Mouse (Mus musculus) left cerebral cortex, postnatal 10 days (tissue): ENCODE results near the gene Arvcf. TPM values are rescaled to one million over a fixed set of nuclear protein-coding genes. Genes with fewer than 3 reads are reported as not detected.
A peak's percentile ranks its signal among the peaks of the same experiment; 100 is the strongest.

Experiments
- DNase-seq, 2 experiments: peaks; one replicate each; pipeline ENCODE4 v3.0.0; 2021 to 2022; ENCODE audit warnings: low spot score in 2 of 2, mixed read lengths in 1 of 2; ENCODE audit errors: extremely low spot score in 1 of 2
- intact Hi-C: fragments of 180-260 bp; cut with DNase I; formaldehyde crosslinking; loops from one replicate; pipeline ENCODE4 v1.15.1; 2025
- total RNA-seq, 2 experiments: library from RNA; stranded (reverse); gene quantifications; 2 replicates each; pipeline ENCODE4 v1.2.3; 2021

Gene Arvcf
- total RNA-seq = 10 to 100 TPM; 43.0 to 46.4 TPM

DNA sequence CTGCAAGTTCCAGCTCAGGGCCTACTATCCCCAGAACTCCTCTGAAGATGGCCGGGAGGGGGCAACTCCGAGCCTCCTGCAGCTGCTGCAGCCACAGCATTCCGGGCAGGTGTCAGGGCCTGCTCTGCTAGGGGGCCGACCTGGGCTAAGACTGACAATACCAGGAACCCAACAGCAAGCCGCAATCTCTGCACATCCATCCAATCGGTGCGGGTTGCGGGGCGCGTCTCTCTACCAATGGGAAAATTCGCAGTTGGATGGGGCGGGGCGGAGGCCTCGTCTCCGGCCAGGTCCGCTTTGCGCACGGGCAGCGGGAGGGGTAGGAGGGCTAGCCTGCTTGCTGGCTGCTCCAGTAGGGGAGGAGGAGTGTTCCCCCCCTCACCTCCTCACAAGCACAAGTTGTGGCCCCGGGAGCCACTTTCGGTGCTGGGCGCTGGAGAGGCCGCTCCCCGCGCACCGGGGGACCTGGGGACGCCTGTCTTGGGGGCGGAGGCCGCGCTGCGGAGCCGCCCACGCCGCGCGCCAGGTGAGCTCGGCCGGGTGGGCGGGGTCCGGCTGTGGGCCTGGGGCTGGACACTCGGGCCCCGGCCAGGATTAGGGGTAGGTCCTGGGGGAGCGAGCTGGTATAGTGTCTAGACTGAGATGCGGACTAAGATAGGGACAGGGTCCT lies at the start of gene Arvcf, which contains the start of gene Tango2:
Gene Arvcf, plus strand, starts transcription at position 252 of the 670 bp plus-strand sequence.
Gene Tango2, minus strand, starts transcription at position 173 of the 670 bp plus-strand sequence.
- intact Hi-C loops = loop anchor here (5.0 to 10.0 kb wide), 4 partner anchors 59 to 467 kb away; partner anchors contain the start of genes Cdc45 and Ufd1
- peak; percentile 93 to 95 for DNase-seq

DNA sequence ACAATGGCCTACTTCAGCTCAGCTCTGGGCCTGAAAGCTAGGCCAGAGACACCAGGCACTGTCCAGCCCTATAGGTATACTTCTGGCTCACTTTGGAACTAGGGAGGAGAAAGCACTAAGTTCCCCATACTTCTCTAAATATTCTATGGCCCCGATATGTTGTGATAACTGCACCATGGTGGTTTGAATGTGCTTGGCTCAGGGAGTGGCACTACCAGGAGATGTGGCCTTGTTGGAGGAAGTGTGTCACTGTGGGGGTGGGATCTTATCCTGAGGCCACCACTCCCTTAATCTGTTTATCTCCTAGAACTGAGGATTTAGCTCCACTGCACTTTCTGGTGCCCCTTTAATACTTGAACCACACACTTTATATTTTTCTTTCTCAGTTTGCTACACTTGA lies 39.8 kb upstream of the Arvcf start:
- intact Hi-C loops = no loop called here
- no peak for DNase-seq

DNA sequence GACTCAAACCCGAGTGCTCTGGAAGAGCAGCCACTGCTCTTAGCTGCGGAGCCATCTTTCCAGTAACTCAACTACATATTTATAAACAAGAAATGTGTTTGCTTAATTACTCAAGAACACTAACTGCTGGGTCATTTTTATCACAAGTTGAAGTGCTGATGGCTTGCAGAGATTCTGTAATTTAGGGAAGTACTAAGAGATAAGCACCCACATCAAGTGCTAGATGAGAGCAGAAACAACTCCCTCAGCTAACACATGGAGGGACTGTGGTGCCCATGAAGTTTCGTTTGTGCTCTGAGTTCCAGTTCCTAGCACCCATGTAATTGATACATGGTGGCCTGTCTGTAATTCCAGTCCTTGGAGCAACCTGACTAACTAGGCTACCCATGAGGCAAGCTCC lies 29.0 kb upstream of the Arvcf start:
- intact Hi-C loops = no loop called here
- DNase-seq = no peak

DNA sequence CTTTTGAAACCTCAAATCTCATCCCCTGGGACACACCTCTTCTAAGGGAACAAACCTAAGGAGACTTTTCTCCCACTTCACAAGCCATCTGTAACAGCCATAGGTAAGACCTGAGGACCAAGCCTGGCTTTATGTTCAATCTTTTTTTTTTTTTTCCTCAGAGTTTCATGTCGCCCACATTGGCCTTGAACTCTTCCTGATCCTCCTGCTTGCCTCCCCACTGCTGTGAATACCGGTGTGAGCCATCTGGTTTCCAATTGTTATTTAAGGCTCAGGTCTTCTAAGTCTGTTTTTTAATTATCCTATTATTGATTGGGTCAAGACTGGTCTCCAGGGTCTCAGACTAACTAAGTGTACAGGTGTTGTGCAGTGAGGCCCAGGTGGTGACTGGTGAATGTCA lies 26.5 kb upstream of the Arvcf start:
- no peak for DNase-seq
- intact Hi-C loops = no loop called here

DNA sequence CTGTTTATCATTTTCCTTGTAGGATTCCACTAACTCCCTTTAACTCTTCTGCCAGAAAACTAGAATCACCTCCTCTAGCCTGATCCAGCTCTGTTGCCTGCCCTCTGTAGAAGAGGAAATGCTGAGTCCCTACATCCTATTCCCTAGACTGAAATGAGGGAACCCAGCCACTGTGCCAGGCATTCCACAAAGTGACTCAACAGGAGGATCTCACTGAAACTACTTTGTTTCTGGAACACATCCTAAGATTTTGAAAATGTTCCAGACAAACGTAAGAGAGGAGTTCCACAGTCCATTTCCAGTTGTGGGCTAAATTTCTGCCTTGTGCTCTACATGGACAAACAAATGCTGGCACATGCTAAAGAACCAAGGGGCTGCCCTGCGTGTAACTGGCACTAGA lies 24.5 kb upstream of the Arvcf start:
- intact Hi-C loops = no loop called here
- no peak for DNase-seq

DNA sequence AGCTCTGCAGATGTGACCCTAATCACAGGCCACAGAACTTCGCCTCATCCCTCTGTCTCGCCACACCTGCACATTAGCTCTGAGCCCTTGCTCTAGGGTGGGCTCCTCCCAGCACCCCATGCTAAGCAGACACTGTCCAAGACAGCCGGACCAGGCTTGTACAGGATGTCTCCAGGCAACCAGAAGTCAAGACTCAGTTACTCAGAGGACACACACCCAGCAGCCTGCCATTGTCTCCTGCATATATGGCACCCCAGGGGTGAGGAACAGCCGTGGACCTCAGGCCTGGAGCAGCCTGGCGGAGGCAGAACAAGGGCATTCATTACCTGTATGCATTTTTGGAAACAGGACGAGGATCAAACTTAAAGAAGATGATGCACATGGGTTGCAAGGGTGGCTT lies 24.0 kb upstream of the Arvcf start:
- DNase-seq = no peak
- intact Hi-C loops = no loop called here

DNA sequence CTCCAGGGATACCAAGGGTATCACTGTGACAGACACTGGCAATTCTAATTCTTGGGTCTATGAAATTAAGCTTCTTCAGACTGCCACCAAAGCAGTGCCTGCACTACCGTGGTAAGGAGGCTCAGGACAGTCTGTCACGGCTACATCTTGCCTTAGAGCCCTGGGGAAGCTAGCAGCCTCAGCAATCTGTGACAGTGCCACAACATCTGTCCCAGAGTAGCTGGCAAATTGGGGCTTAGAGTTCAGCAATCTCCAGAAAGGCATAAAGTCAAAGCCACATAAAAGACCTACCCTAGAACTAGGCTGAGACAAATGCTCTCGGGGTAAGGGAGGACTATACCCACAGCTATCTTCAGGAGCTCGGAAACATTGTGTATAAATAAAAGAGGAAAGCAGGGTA lies 22.2 kb upstream of the Arvcf start:
- no peak for DNase-seq
- intact Hi-C loops = no loop called here

DNA sequence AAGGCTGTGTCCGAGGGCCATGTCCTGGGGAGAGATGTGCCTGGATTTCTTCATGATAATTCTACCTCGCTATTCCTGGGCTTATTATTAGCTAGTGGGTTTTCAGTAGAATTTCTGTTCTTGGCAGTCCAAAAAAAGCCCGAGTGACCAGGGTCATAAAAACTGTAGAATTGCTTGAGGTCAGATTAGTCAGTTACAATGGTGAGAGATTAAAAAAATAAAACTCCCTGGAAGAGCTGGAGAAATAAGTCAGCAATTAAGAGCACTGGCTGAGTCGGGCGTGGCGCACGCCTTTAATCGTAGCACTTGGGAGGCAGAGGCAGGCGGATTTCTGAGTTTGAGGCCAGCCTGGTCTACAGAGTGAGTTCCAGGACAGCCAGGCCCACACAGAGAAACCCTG lies 20.0 kb upstream of the Arvcf start:
- no peak for DNase-seq
- intact Hi-C loops = no loop called here

DNA sequence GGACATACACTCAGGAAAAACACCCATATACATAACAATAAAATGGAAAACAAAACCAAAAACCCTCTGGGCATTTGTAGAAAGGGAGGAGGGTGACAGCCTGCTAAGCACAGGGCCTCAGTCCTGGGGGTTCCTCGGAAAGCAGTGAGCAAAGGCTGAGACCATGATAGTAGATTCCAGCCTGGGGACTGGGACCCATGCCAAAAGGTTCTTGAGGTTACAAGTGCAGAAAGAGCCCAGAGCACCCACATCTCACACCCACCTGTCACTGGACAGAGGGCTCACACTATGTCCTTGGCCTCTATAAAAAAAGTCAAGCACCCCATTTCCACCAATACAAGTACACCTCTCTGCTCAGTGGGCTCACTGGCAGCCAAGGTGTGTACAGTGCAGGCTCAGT lies 19.5 kb upstream of the Arvcf start:
- no peak for DNase-seq
- intact Hi-C loops = no loop called here

DNA sequence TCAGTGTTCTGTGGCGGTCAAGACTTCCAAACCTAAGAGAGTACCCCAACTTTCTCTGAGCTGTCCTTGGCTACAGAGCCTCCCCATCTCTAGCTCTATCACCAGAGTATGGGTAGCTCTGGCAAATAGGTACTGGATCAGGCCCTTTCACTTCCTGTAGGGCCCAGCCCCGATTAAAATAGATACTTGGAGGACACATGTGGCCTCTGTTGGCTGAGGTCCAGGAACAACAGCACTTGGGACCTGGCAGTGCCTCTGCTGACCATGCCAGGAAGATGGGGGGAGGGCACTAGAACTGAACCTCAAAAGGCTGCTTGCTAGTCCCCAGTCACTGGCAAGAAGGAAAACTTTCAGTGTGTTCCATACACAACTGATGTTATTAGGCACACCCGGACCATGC lies 14.0 kb upstream of the Arvcf start:
- intact Hi-C loops = no loop called here
- no peak for DNase-seq

DNA sequence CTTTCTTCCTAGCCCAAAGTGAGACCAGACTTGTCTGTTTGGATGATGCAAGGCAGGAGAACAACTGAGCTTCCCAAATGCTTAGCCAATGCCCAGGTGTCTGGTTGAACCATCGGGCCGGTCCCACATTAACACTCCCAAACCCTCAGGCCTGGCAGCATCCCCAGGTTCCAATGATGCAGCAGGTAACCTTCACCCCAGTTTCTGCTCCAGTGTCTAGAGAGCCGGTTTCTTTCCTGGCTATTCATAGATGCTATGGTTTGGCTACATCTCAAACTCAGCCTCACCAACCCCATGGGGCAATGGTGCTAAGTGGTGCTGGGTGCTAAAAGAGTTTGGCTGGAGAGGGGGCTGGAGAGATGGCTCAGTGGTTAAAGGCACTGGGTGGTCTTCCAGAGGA lies 12.0 kb upstream of the Arvcf start:
- DNase-seq = no peak
- intact Hi-C loops = no loop called here

DNA sequence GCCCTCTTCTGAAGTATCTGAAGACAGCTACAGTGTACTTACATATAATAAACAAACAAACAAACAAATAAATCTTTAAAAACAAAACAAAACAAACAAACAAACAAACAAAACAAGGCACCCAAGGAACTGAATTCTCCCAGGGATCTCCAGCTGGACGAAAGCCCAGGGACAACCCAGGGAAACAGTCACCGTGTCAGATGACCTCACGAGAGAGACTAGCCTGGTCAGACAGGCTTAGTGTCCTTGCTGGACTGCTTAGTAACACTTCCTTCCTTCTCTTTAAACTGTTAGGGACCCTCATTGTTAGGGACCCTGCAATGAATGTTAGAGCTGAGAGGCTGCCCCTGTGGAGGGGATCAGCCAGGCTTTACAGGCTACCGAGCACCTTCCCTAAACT lies 10.7 kb upstream of the Arvcf start:
- intact Hi-C loops = no loop called here
- no peak for DNase-seq

DNA sequence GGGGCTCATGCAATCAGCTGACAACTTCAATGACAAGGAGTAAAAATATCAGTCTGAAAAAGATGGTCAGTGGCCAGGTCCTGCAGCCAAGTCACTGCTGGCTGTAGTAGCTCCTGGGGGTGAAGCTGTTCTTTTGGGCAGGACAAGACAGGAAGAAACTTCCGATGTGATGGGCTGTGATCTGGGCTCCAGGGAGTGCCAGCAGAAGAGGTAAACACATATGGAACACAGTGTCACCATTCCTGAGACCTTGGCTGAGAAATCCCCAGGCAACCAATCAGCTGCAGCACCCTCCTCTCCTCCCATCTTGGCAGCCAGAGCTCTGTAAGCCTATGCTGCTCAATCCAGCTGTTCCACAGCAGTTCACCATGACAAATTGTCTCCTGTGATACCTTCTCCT lies 8.1 kb upstream of the Arvcf start:
- DNase-seq = no peak
- intact Hi-C loops = loop anchor here (10.0 kb wide), 1 partner anchor 475 kb away; the partner anchor contains the start of genes Cdc45 and Ufd1

DNA sequence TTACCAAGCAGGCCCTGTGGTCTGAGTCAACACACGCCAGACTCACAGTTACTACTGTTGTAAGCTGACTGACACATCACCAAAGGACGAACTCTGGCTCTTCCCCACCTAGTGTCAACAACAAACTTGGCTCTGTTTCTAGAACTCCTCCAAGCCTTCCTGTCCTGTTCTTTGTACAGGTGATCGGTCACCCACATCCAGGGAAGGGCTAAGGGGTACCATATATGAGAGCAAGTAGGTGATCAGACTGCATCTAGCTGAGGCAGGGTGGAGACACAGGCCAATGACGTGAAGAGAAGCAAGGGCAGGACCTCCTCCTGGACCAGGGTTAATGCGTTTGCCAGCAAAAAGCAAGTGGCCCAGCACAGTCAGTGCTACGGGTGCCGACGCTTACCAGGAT lies 6.4 kb upstream of the Arvcf start:
- no peak for DNase-seq
- intact Hi-C loops = loop anchor here (10.0 kb wide), 1 partner anchor 473 kb away; the partner anchor contains the start of genes Cdc45 and Ufd1

DNA sequence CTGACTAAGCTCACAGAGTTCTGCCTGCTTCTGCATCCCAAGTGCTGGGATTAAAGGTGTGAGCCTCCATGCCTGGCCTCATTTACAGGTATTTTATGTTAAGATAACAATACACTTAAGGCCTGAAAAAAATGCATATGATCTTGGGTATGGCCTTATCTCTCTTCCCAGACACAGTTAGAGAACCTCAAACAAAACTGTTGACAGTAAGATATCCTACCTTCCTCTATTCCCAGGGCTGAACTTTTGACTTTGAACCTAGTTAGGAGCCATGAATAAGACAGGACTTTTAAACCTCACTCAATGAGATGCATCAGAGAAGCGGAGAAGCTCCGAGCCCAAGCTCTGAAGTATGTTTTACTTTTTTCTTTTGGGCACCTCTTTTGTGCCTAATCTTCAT lies 5.9 kb upstream of the Arvcf start:
- no peak for DNase-seq
- intact Hi-C loops = loop anchor here (10.0 kb wide), 1 partner anchor 473 kb away; the partner anchor contains the start of genes Cdc45 and Ufd1

DNA sequence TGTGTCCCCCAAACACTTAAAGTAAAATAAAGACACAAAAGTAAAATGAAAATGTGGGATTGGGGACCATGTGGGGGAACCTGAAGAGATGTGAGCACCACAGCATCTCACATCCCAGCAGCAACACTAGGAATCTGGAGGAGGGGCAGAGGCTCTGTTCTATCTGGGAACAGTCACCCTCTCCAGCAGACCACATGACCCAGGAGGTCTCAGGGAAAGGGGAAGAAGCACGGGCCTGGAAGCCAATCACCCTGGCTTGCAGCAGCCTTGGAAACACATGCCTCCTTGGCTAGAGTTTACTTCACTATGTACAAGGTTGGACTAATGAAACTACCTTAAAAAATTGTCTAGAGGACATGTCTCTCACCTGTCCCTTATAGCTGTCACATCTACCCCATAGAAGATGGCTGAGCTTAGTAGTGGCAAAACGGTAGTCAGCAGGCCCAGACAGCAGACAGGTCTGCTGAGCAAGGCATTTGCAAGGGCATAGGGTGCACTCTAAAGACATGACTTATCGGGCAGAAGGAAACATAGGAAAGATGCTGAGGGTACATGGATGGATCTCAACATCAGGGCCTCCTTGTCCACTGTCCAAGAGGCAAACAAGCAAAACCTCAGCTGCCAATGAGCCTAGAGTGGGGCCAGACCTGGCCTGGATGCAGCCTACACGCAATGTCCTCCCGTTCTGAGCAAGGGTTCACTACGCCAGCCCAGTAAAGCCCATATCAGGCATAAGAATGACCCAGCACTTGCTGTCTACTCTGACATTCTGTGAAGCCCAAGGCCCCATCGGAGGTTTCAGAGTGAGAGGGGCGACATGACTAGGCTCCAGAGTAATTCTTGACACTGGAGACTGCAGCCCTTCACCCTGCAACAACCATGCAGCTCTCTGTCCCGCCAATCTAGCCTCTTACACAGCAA lies 5.1 kb upstream of the Arvcf start:
- DNase-seq = no peak
- intact Hi-C loops = loop anchor here (10.0 kb wide), 1 partner anchor 472 kb away; the partner anchor contains the start of genes Cdc45 and Ufd1

DNA sequence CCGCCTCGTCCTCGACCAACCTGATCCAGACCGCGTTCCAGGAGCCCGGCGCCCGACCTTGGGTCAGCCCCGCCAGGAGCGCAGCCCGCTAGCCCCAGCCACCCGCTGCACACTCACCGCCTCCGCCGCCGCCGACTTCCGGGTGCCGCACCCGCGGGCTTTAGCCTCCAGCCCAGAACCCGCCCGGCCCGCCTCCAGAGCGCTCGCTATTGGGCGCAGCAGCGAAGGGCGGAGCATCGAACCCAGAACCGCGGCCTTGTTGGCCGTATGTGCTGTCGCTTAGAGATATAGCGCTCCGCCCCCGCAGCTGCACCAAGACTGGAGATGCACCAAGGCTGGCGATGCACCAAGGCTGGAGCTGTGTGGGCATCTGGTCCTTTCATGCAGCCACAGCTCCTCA lies 4.2 kb upstream of the Arvcf start:
- DNase-seq = peak; percentile 95 to 98
- intact Hi-C loops = loop anchor here (10.0 kb wide), 1 partner anchor 471 kb away; the partner anchor contains the start of genes Cdc45 and Ufd1

DNA sequence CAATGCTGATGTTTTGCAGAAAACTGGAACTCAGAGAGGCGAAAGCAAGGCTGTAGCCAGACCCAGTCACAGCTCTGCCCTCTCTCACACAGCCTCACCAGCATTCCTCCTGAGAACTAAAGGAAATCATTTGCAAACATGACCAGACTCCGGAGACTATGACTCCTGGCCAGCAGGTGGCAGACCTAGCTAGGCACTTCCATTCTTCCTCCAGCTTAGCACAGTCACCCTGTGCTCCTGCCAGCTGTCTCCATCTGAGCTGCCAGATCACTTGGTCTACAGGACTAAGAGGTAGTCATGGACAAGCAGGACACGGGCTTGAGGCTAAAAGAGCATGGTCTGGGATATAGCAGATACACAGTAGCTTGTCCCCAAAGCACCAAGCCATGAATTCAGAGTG lies 2.7 kb upstream of the Arvcf start:
- intact Hi-C loops = loop anchor here (5.0 to 10.0 kb wide), 4 partner anchors 62 to 470 kb away; partner anchors contain the start of genes Cdc45 and Ufd1
- DNase-seq = peak; percentile 83 to 89

DNA sequence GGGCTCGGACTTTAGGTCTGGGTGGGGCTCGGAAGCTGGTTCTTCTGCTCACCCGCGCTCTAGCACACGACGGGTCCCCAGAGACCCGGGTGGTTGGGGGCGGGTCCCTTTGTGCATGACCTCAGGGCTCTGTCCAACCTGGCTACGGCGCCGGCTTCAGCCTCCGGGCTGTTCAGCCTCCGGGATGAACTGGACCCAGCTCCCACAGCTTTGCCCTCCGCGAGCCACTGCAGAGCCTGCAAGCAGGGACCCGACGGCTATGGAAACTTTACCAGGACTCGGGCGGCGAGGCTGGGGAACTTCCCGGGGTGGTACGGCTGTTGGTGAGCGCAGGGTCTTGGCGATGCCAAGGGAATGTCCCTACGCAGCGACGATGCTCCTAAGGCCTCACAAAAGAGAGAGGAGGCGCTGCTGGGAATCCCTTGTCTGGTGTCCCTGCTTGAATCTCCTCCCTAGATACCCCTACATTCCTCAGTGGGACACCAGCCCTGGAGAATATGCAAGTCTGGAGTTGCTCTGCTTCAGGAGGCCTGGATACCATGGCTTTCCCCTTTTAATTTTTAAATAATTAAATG lies 706 bp downstream of the Arvcf start:
- peak in 1 of 2 experiments; percentile 67 for DNase-seq
- intact Hi-C loops = loop anchor here (5.0 to 10.0 kb wide), 4 partner anchors 59 to 466 kb away; partner anchors contain the start of genes Cdc45 and Ufd1
